Mouse (Mus musculus) olfactory bulb, adult 2 months (tissue): Measurements from ENCODE around the gene Armc9. TPM values are rescaled to one million over a fixed set of nuclear protein-coding genes. Genes with fewer than 3 reads are reported as not detected.

Source experiments
- H3K27ac ChIP-seq: fragments of 200-500 bp; 2 replicates; pipeline ENCODE4 v1.5.1; 2012; ENCODE audit warnings: low read depth, low read length; ENCODE audit not compliant: insufficient read depth
- H3K4me1 ChIP-seq: fragments of 200-500 bp; 2 replicates; pipeline ENCODE4 v1.6.1; 2012; ENCODE audit warnings: low read length; ENCODE audit not compliant: control insufficient read depth, insufficient read depth
- H3K4me3 ChIP-seq: fragments of 200-500 bp; 2 replicates; pipeline ENCODE4 v1.5.1; 2012; ENCODE audit warnings: mild to moderate bottlenecking, low read depth, low read length, moderate library complexity; ENCODE audit not compliant: insufficient read depth
- CTCF ChIP-seq: fragments of 200-500 bp; IDR thresholded peaks from 2 replicates; pipeline ENCODE4 v1.5.1; 2012; ENCODE audit warnings: low read depth, mild to moderate bottlenecking, low read length, moderate library complexity; ENCODE audit not compliant: insufficient read depth
- POLR2A ChIP-seq: fragments of 200-500 bp; IDR thresholded peaks from 2 replicates; pipeline ENCODE4 v1.6.1; 2012; ENCODE audit warnings: mild to moderate bottlenecking, low read depth, low read length, moderate library complexity; ENCODE audit not compliant: insufficient read depth
- WGBS: fragments of 180-500 bp; shearing (Covaris S2); methylation state at CpG from one replicate; pipeline ENCODE4 v1.1.7; 2018; 5-methylcytosine and 5-hydroxymethylcytosine counted together
- polyA plus RNA-seq: library from polyadenylated mRNA; stranded (reverse); fragments of >200 nt; gene quantifications from 2 replicates; pipeline ENCODE4 v1.2.4, GENCODE M21; 2012; ENCODE audit warnings: low replicate concordance; ENCODE audit not compliant: missing spikeins, insufficient read depth, insufficient read length

Gene Armc9
- not detected in 2 replicates for polyA plus RNA-seq

GRCm38 (mm10) chr1:86154133-86154823, at the start of gene Armc9:
Gene Armc9, plus strand, starts transcription at chr1:86154780.
- H3K27ac ChIP-seq: peak within 1 kb of the TSS; percentile 42
- peaks cover 12% of the 10 kb centered on the region; the same call in 1 of the 2 replicates for H3K4me1 ChIP-seq
- 2% methylated on average over 40 of the region's 40 CpGs for WGBS
- peak; percentile 84 for TF ChIP-seq POLR2A
- no peak for TF ChIP-seq CTCF
- H3K4me3 ChIP-seq: peak within 1 kb of the TSS; percentile 94

GRCm38 (mm10) chr1:86105054-86105453, 49.5 kb upstream of the Armc9 start:
- no peak overlapping the region for H3K27ac ChIP-seq
- no peaks in the 10 kb centered on the region for H3K4me1 ChIP-seq
- WGBS: 81% methylated on average over 1 of the region's 1 CpGs
- no peak overlapping the region for H3K4me3 ChIP-seq
- TF ChIP-seq POLR2A (no peak), CTCF (no peak)

GRCm38 (mm10) chr1:86111779-86112178, 42.8 kb upstream of the Armc9 start, which contains the start of gene Htr2b:
Gene Htr2b, minus strand, starts transcription at chr1:86111970.
- TF ChIP-seq POLR2A (no peak), CTCF (no peak)
- Histone ChIP-seq H3K27ac (no peak within 1 kb of the TSS), H3K4me3 (no peak within 1 kb of the TSS), H3K4me1 (no peaks in the 10 kb centered on the region)
- WGBS: 31% methylated on average over 6 of the region's 6 CpGs

DNA sequence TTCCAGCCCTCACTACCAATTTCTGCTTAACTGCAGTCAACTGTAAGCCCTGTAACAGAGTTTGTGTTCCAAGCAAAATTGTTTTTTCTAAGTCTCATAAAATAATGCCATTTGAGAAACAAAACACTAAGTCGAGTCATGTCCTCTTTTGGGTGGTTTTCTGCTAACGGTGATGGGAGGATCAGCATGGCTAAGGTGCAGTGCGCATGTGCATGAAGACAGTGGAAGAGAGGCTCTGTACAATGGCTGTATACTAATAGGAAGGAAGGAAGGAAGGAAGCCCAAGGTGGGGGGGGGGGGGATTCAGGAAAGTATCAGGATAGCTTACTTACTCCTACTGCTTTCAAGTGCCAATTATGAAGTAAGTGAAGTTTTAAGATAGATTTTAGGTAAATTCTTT, 40.4 kb upstream of the Armc9 start:
- Histone ChIP-seq H3K27ac (no peak overlapping the region), H3K4me3 (no peak overlapping the region), H3K4me1 (no peaks in the 10 kb centered on the region)
- 84% methylated on average over 3 of the region's 3 CpGs for WGBS
- TF ChIP-seq CTCF (no peak), POLR2A (no peak)

DNA sequence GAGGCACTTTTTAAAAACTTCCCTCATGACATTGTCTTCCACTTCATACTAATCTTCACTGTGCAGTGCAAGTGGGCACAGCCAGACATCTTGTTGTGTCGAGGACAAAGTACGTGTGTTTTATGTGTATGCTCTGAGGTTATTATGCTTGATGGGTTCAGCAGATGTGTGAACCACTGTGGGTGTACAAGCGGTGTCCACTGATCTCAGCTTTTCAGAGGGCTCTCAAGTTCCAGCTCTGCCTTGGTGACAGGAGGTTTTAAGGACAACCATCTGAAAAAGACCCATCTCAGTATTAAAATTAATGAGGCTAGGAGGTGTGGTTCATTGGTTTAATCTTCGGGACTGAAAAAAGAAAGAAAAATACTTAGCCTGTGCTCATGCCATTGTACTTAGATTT, 35.0 kb upstream of the Armc9 start:
- no peak for TF ChIP-seq POLR2A
- no peak for TF ChIP-seq CTCF
- Histone ChIP-seq H3K4me1 (no peaks in the 10 kb centered on the region), H3K4me3 (no peak overlapping the region), H3K27ac (no peak overlapping the region)
- 88% methylated on average over 4 of the region's 4 CpGs for whole genome bisulfite sequencing

- TF ChIP-seq POLR2A (no peak), CTCF (no peak)
- Histone ChIP-seq H3K27ac (no peak overlapping the region), H3K4me3 (no peak overlapping the region), H3K4me1 (no peaks in the 10 kb centered on the region)
- WGBS: 73% methylated on average over 2 of the region's 2 CpGs
Measured at GRCm38 (mm10) chr1:86126036-86126435, 28.5 kb upstream of the Armc9 start.

DNA sequence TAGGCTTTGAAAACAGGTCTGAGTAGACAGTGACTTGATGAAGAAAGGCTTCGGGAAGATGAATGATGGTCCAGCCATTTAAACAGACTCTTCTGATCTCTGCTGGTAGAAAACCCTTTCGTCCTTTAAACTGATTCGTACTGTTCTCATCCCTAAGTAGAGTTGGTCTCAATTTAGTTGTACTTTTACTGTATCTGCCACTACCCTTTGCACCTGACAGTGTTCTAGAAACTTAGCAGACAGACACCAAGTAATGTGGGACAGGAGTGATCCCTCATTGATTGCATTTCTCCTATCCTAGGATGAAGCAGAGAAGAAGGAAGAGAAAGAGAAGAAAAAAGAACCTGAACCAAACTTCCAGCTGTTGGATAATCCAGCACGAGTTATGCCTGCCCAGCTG, 21.2 kb upstream of the Armc9 start, which contains the start of gene Gm21972:
Gm21972 (plus strand) TSS at position 301 of the 400 bp plus-strand sequence.
- H3K4me3 ChIP-seq: no peak within 1 kb of the TSS
- TF ChIP-seq CTCF: no peak
- no peak for TF ChIP-seq POLR2A
- H3K27ac ChIP-seq: no peak within 1 kb of the TSS
- no peaks in the 10 kb centered on the region for H3K4me1 ChIP-seq
- WGBS: 98% methylated on average over 4 of the region's 4 CpGs

DNA sequence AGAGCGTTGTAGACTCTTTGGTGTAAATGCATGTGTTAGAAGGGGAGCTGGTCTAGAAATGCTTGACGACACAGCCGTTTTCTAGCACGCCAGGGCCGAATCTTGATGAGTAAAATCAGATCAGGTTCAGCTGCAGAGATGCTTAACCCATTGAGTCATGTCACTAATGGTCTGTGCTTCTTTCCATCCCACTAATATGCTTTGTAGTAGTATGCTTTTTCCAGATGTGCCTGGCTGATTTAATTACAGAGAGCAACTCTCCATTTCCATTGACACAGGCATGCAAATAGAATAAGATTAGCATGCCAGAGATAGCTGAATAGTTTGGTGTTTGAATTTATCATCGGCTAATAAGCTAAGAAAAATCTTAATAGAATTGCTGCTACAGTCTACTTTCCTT, 19.3 kb upstream of the Armc9 start:
- Histone ChIP-seq H3K27ac (no peak overlapping the region), H3K4me1 (no peaks in the 10 kb centered on the region), H3K4me3 (no peak overlapping the region)
- TF ChIP-seq POLR2A (no peak), CTCF (no peak)
- WGBS: 64% methylated on average over 6 of the region's 6 CpGs

GRCm38 (mm10) chr1:86141081-86141480, 13.5 kb upstream of the Armc9 start:
- Histone ChIP-seq H3K27ac (no peak overlapping the region), H3K4me1 (no peaks in the 10 kb centered on the region), H3K4me3 (no peak overlapping the region)
- TF ChIP-seq CTCF (no peak), POLR2A (no peak)
- 92% methylated on average over 3 of the region's 3 CpGs for WGBS
